Mouse (Mus musculus) MN1 (cell line): ENCODE data around the gene Kif13a.

Source experiments
- DNase-seq: peaks from one replicate; pipeline ENCODE4 v3.0.0-alpha.2; 2016; ENCODE audit warnings: low spot score

Gene Kif13a

GRCm38 (mm10) chr13:46726288-46727037, 203.2 kb downstream of the Kif13a start:
- peak; percentile 34 for DNase-seq

GRCm38 (mm10) chr13:46725227-46725626, 204.4 kb downstream of the Kif13a start:
- DNase-seq, result peak; percentile 23

GRCm38 (mm10) chr13:46724371-46724770, 205.3 kb downstream of the Kif13a start:
- peak; percentile 20 for DNase-seq

GRCm38 (mm10) chr13:46721009-46721408, 208.7 kb downstream of the Kif13a start:
- no peak for DNase-seq

- no peak for DNase-seq
Observed at GRCm38 (mm10) chr13:46718893-46719400, 210.7 kb downstream of the Kif13a start.

GRCm38 (mm10) chr13:46715976-46716639, 213.6 kb downstream of the Kif13a start:
- DNase-seq, result peak; percentile 30

GRCm38 (mm10) chr13:46713486-46713885, 216.2 kb downstream of the Kif13a start:
- DNase-seq, result no peak

GRCm38 (mm10) chr13:46703138-46703537, 226.5 kb downstream of the Kif13a start:
- no peak for DNase-seq

- no peak for DNase-seq
Observed at GRCm38 (mm10) chr13:46701486-46701885, 228.2 kb downstream of the Kif13a start.

GRCm38 (mm10) chr13:46699372-46699771, 230.3 kb downstream of the Kif13a start:
- no peak for DNase-seq
